Mouse (Mus musculus) liver, postnatal 0 days (tissue): ENCODE data around the gene Pip5kl1.

Experiments used
- CTCF ChIP-seq: sonication (generic); IDR thresholded peaks from 2 replicates; pipeline ENCODE4 v1.5.1; 2016; ENCODE audit warnings: antibody characterized with exemption, low read depth
- EP300 ChIP-seq: IDR thresholded peaks from 2 replicates; pipeline ENCODE4 v1.6.1; 2016; ENCODE audit warnings: antibody characterized with exemption, low read depth, mild to moderate bottlenecking

DNA sequence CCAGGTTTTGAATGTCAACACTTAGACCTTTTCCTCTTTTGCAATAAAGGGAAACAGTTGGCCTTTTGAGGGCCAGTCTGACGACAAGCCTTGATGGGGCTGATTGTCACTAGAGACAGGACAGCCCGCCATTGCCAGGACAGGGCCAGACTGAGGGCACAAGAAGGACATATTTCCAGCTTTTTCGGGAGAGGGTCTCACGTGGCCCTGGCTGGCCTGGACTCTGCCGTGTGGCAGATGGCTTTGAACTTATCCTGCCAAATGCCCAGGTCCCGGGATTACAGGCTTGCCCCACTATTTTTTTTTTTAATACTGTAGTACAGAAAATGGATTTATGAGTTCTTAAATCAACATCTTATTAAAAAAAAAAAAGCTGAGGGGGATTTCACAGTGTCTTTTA lies 16.7 kb downstream of the Pip5kl1 start:
- TF ChIP-seq CTCF (no peak), EP300 (no peak)
